Mouse (Mus musculus) cerebellum, adult 9-11 months (tissue): Measurements from ENCODE around the gene Zfp503.

Experiments
- DNase-seq: peaks from one replicate; pipeline ENCODE4 v3.0.0; 2022

Zfp503 gene

DNA sequence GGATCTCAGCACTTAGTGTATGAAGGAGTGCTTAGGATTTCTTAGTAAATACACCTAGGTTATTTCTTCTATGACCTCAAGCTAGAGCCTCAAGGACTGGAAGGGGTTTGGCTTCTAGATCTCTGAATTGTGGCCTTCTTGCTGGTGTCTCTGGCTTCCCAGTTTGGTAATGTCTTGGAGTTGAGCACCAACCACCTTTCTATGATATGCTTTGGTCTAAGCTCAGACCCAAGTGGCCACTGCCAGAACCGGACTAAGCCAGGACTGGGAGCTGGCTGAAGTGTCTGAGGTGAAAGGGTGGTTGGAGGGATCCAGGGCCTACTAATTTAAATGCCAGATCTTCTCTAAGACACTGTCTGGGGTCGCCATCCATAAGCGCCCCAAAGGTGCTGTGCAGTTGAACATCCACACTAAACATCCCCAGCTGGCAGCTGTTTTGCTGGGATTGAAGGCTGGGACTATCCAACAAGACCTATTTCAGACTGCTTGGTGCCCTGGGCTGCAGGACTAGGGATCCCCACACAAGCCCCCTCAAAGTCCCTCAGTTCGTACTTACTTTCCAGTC lies 3.0 kb upstream of the Zfp503 start:
- no peak for DNase-seq

DNA sequence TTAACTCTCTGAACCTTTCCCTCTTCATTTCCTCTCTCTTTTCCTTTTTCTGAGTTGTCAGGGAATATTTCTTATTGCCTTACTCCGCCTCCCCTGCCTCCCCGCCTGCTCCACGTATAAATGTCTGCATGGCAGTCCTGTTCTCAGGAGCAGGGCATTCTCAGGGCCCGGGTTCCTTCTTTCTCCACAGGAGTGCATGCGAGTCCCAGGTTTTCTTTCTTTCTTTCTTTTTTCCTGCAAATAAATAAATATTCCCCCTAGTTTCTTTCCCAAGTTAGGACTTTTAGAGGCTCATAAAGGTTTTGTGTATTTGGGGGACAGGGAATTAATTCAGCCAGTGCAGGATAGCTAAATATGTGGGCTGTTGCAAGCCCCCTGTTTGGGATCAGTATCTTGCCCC lies 2.5 kb upstream of the Zfp503 start:
- no peak for DNase-seq

DNA sequence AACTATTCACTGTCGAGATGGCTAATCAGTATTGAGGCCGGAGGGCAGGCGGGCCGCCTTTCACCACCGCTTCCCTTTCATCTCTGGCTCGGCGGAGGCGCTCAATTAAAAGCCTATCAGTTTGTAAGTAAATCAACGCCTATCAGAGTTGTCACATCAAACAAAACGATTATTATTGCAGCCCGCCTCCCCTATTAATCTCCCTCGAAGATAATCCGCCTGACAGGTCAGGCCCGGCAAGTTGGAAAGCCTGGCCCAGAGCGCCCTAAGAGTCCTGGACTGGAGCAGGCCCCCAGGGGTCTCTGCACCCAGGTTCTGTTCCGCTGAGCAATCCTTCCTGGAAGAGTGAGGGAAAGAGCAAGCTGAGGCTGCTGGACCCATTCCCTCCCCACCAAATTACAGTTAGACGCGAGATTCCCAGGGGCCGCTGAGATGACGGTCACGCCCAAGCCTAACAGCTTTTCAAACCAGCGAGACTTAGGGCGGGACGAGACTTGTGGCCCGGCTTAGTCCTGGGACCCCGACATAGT lies 1.9 kb upstream of the Zfp503 start:
- DNase-seq, result no peak

DNA sequence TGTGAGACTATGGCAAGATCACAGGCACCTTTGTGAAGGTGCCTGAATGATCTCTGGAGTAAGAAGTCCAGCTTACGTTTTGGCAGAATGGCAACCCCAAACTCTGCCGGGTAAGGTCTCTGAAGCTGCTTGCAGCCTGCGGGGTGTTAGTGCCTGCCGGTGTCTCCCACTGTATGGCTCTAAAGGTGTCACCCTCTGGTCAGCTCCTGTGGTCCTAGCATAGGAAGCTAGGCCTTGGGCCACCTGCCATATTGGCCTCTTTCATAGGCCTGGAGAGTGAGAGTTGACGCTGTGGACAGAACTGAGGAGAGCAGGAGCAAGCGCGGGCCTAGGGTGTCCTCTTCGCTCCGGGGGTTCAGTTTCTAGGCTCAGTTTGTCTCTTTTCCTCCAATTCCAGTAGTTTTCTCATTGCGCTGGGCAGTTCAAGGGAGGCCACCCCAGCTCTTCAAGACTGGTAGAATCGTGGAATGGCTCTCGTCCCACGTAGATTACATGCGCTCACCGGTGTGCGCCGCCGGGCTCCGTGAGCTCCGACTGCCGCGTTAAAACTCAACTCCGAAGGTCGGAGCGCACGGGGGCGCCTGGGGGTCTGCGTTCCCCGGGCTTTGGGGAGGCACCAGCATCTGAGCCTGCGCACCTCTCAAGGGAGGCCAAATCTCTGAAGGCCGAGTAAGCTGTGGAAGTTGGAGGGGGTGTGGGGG lies 1.1 kb upstream of the Zfp503 start:
- DNase-seq, result no peak

DNA sequence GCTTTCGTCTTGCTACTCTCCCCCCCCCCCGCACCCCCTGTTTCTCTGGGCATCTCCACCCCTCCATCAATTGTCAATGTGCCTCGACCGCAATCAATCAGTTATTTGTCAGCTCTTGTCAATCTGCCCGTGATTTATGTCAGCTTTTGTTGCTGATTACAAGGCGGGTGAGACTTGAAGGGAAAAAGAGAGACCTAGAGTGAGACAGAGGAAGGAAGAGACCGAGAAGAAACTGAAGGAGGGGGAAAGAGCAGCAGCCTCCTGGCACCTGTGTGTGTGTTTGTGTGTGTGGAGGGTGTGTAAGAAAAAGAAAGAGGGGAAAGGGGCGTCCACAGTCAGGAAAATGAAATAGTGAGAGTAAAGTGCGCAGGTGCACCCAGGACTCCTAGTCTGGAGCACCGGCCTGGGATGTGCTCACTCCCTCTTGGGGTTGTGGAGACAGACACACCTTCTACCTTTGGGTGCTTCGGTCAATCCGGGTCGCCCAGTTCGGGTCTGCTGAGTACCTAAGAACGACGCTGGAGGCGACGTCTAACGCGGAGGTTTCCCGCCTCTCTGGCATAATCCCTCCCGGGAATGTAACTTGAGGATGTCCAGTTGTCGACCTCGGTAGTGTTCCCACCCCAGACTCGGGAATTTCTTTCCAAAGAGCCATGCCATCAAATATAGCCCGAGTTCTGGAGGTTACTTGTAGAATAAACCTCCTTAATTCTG lies 667 bp downstream of the Zfp503 start:
- peak; percentile 22 for DNase-seq

DNA sequence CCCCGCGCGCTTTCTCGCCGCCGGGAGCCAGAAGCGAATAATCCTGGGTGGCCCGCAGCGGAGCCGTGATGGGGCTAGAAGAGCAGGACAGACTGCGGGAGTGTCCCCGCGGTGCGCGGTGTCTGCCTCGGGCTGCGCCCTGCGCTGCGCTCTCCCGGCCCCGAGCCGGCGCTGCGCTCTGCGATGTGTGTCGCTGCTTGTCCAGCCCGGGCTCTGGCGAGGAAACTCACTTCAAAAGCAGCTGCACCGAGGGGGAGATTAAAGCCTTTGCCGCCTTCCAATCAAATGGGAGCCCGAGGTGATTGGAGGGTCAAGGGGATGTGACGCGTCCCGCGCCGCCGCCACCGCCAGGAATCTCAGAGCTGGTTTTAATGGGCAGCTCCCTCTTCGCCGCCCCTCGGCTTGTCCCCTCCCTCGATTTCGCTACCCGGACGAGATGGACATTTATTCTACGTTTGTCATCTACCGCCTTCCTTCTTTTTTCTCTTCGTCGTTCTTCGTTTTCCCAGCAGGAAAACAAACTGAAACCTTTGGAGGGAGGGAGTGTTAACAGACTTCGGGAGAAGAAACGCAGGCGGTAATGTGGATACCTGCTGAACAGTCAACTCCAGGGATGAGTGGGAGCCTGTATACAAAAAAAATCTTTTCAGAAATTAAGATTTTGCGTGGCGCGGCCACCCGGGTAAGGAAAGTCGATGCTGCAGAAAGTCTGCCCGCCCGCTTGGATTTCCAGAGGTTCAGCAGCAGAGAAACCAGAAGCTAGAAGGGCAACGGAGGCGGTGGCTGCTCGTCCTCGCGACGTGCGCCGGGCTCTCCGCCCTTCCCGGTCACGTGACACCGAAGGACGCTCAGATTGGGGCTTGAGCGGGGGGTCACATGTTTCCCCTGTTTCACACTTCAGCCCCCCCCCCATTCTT lies 1.5 kb downstream of the Zfp503 start:
- peak; percentile 82 for DNase-seq

DNA sequence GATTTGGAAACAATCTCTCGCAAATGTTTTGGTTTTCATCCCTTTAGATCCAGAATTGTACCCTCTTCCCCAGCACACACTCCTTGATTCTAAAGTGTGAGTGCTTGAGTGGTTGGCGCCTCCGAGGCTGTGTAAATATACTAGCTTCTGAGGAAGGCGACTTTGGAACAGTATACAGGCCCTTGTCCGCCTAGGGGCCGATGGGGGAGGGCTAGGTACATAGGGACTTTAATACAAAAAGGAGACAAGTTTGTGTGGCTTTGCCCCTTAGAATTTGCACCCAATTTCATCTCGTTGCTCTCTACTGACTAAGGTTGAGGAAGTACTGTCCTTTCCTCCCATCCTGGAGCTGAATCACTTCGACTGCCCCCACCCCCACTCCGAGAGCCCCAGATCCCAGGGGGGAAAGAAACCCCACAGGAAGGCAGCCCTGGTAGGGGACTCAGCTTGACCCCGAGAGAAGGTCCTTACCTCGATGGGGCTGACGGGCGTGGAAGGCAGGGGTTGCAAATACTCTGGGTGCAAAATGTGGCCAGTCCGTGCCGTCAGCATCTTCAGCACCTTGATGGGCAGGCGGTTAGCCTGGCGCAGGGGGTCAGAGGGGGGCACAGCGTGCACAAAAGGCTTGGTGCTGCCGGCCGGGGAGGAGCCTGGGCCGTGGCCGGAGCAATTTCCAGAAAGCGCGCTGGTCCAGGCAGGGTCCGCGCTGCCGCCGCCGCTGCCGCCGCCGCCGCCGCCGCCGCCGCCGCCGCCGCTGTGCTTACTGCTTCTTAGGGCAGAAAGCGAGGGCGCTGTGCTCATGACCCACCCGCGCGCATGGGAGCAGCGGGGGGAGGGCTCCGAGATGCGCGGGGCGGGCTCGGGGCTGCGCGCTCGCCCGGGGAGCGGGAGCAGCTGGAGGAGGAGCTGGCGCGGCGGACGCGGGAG lies 2.4 kb downstream of the Zfp503 start:
- DNase-seq, result peak; percentile 28

DNA sequence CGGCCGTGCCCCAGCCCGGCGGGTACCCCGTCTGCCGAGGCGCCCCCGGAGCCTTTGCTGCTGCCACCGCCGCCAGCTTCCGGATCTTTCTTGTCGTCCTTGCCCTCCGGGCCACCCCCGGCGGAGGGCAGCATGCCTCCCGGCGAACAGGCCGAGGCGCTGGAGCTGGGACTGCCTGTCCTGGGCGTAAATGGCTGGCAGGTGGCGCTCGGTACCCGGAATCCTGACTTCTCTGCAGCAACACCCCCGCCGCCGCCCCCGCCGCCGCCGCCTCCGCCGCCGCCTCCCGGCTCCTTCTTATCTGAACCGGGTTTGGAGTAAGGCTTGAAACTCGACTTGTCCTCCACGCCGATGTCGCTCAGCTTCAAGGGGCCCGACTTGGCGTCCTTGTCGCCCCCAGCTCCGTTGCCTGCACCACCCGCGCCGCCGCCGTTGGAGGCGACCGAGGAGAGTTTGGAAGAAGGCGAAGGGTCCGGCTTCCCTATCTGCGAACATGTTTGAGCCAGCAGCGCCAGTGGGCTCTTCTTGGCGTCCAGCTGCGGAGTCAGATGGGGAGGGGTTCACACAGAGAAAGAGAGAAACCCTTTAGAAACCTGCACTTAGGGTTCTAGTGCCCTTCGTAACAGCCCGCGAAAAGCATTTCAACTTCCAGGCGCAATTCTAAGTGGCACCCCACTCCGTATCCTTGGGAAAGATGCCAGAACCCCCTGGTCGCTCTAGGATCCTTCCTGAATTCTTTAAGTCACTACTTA lies 3.2 kb downstream of the Zfp503 start:
- DNase-seq, result peak; percentile 67

DNA sequence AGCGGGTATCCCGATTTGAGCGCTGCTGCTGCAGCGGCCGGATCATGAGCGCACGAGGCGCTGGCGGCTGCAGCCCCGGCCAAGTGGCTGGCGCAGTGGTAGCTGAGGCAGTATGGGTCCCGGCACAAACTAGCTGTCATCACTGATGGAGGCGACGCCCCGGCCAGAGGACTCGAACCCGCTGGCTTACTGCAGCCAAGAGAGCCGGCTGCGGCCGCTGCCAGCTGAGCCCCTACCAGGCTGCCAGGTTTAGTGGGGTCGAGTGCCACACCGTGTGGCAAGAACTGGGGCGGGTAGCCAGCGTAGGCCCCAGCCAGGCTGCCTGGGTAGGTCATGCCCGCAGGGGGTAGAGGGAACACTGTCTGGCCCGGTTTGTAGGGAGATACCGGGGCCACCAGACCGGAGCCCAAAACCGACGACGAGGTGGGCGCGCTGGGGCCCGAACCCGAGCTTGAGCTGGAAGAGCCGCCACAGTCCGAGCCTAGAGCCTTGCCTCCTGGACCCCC lies 3.9 kb downstream of the Zfp503 start:
- DNase-seq, result peak; percentile 28

DNA sequence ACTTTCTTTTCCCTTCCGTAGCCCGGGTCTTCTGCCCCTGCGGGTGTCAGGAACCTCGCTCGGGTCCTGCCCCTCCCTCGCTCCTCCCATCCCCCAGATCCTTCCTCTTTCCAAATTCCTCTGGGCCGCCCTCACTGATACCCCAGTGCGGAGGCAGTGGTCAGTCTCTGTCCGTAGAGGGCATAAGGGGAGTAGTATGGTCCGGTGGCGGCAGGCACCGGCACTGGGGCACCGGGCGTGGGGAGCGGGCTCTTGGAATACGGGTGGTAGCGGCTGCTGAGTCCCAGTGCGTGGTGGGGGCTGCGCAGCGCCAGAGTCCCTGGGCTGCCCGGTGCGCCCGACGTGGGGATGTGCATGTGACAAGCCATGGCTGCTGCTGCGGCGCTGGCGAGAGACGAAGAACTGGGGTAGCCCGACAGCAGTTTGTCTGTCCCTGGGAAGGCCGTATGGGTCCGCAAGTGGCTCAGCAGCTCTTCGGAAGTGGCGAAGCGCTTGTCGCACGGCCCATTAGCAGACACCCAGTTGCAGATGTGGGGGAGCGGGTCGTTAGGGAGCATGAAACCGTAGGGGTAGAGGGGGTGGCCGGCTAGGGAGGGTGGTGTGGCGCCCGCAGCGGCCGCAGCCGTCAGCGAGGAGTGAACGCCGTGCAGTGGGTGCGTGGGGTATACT lies 4.5 kb downstream of the Zfp503 start:
- DNase-seq, result peak; percentile 16

DNA sequence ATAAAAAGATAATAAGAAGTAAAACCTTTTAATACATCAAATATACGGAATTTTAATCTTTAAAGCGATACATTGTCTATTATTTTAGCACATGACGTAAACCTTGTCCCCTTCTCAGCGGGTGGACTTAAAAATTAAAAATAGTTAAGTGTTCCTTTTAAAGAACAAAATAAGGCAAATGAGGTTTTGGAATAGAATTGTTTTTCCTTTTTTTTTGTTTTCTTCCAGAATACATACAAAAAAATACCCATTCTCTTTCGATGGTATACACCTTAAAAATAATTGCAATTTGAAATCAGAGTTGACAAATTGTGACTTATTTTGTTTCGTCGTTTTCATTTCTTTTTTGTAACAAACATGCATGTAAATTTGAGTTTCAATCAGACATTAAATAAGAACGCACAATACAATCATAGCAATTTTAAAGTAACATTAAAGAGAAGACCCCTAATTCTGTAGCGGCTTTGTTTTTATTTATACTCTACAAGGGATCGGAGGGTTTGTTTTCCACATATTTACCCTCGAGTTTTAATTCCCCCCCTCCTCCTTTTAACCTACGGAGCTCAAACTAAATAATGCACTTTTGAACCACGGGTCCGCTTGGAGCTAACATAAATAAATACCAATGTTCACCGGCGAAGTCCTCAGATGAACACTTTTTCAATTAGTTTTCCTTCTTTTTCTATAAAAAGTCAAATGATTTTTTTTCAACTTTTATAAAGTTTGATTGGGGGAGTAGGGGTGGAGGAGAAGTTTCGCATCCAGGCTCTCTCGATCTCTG lies 5.3 kb downstream of the Zfp503 start:
- DNase-seq, result no peak

DNA sequence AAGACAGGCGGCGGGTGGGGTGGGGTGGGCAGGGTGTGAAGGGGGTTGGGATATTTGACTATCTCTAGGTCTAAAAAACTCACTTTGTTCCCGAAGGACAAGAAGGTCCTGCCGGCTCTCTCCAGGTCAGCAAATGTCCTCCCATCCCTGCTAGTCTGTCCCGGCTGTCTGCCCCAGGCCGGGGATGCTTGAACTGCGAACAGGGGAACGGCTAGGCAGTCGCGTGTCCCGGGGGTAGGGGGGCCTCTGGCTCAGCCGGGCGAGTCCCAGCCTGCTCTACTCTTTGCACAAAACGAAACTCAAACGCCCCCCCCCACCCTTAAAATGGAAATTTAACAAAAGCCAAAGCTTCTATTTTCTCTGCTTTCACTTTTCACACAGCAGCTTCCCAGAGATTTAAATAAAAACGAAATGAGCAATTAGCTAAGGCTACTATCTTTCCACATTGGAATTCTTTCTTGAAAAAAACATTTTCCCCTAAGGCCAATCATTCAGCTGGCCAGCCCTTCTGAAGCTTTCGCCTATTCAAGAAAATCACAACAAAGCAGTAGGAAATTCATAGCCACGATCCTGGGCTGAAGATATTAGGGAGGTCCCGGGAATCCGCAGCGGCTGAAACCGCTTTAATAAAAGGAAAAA lies 6.0 kb downstream of the Zfp503 start:
- DNase-seq, result no peak

DNA sequence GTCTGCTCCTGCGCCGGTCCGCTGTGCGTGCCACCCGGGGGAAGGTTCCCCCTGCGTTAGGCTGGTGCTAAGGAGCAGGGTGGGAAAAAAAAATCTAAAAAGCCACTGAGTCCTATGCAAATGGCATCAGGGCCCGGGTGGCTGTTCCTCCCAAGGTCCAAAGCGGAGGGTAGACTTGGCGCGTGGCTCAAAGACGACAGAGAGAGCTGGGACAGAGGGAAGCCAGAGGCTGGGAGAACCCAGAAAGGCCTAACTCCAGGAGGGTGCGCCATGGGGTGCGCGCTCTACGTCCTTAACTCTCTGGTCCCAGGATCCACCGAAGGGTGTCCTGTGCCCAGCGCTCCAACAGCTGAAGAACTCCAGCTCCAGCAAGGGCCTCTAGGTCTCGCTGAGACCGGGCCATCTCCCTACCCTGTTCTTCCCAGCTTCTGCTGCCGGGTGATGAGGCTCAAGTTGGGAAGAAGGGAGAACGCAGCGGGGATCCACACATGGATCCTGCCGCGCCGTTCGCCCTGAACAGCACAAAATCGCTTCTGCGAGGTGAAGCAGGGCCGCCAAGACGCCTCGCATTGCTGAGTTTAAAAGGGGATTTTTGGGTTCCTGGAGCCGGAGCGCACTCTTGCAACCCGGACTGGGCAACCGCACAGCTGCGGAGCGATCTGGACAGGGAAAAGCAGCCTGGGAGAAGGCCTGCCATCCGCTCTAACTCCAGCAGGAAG lies 6.7 kb downstream of the Zfp503 start:
- DNase-seq, result no peak

DNA sequence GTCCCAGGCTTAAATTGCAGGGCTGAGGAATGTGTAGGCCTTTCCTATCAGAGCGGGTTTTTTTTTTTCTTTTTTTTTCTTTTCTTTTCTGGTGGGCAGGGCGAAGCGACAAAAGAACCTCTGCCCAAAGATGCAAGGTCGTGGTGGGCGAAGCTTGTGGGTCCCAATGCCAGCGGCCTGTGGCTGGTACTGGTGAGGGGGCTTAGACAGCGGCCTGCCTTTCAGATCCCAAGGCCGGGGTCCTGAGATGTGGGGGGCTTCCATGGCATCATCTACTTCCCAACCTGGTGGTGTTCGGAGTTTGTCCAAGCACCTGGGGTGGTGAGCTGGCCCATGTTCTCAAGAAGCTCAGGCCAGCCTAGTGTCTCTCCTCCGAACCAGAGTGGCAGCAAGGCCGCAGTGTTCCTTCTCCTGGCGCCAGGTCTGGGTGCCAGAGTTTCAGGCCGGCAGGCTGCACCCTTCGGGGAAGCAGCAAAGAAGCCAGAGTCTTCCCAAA lies 7.3 kb downstream of the Zfp503 start:
- no peak for DNase-seq

DNA sequence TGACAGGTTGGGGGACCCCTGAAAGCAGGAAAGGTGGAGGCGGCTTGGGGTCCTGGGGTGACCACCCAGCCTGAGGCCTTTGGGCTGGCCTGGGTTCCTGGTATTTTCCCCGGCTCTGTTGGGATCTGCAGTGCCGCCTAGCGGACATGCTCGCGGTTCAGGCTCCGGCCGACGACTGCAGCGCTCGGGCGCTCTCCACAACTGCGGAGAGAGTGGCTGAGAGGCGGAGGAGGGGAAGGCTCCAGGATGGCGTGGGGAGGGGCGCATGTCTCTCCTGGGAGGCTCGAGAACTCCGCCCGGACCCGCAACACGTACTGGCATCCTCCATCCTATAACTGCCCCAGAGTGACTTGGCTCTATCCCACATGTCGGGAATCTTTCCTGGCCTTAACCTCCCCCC lies 7.9 kb downstream of the Zfp503 start:
- DNase-seq, result peak; percentile 29

DNA sequence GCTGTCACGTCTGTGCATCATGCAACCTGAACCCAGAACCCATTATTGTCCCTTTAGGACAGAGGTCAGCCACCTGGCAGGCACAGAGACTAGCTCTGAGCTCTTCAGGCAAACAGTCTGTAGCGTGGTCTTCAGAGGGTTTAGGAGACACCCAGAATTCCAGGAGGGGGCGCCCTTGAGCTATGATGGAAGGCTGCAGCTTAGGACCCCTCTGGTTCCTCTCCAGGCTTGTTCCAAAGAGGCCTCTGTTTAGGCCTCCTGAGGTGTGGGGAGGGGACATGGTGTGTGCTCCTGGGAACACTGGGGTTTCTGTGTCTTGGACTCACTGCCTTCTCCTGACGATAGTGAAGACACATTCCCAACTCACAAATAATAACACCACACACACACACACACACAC lies 20.4 kb downstream of the Zfp503 start:
- DNase-seq, result peak; percentile 14

DNA sequence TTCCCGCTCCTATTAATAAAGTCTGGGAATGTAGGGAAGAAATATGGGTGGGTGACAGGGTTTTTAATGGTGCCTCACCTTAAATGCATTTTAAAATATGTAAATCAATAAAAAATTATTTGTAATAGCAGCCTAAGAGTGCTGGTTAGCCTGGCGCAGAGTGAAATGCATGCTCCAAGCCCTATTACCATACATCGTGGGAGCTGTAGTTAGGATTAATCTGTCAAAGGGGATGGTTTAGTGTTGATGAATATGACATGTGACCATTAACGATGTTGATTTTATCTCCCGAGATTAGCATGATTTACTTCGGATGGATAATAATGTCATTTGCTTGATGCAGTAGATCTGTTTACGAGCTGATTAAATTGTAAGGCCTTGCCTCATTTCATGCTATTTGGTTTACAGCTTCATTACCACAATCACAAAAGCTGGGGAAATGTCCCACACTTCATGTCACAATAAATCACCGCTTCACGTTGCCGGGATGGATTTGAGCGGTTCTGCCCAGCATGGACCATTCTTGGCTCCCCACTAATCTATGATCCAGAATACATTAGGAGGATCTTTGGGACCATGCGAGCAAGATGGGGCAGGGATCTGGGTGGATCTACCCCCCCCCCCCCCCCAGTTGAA lies 21.9 kb downstream of the Zfp503 start:
- DNase-seq, result no peak

DNA sequence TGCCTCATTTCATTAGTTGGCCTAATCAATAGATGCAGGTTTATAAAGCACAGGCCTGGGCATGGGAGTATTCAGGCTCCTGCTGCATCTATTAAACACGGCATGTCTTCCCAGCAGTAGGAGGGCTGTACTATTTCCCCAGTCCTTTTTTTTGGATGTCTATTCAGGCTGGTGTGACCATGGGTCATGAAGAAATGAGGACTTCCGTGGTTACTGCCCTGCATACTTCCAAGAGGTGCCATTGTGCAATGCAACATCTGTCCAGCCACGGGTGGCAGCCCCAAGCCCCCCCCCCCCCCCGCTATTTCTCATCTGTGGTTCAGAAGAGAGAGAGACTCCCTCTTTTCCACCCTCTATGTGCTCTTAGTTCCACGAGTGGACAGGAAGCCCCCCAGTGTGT lies 23.1 kb downstream of the Zfp503 start:
- DNase-seq, result no peak
